Mouse (Mus musculus) megakaryocyte-erythroid progenitor cell, adult 5-6 weeks (primary cell): ENCODE data around the gene Dpy19l3. TPM values are rescaled to one million over a fixed set of nuclear protein-coding genes. Genes with fewer than 3 reads are reported as not detected.

ENCODE experiments used
- ATAC-seq: replicated peaks from 2 replicates; pipeline ENCODE4 v1.8.0; 2016; ENCODE audit warnings: mild to moderate bottlenecking, inconsistent platforms; ENCODE audit not compliant: severe bottlenecking, poor library complexity, low FRiP score, low TSS enrichment
- total RNA-seq, 2 experiments: library from RNA; stranded (forward) in 1 of 2; stranded (reverse) in 1 of 2; fragments of 200-1000, 215-1000 nt in 1 of 2; fragments of >200 nt in 1 of 2; fragmentation: Nextera tagmentation in 1 of 2; gene quantifications; 2 replicates each; pipeline ENCODE4 v1.2.3; 2014 to 2017

Gene Dpy19l3
- total RNA-seq, 2 experiments from 2014 or later = 8.1 to 15.0 TPM

DNA sequence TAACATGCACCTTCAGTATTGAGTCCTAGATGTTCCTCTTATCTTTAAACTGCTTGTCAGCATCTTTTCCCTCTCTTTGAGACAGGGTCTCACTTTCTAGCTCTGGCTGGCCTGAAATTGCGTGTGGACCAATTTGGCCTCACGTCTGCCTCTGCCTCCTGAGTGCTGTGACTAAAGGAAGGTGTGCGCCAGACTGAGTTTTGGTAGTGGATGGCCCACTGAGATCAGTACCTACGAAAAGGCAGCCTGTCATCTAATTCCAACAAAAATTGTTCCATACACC lies 573 bp upstream of the Dpy19l3 start:
- no peak for ATAC-seq

DNA sequence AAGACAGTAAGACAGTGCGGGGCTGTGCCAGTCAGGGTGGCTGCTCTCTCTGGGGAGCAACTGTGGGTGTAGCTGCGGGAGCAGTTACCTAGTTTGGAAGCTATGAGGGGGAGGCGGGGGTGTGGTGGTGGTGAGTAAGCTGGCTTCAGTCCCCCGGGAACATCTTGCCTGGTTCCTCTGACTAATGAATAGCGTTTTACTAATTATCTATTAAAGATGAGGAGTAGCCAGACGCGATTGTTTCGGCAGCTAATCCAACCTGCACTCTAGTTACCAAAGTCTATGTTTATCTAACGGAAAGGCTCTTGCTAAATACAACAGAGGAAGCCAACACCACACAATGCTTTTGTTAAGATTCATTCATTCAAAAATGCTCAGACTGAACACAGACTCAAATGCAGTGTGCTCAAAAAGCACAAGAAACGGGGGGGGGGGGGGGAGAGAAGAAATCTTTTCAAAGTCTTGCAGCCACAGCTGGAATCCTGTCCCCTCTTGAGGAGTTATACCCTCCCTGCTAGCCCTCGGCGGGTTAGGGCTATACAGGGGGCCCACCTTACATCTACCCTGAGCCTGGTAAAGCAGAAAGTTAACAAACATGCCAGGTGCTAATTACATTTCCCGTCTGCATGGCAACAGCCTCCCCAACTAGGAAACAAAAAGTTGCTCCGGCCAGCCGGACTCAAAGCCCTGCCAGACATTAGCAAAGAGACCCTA lies 778 bp downstream of the Dpy19l3 start:
- ATAC-seq = no peak

DNA sequence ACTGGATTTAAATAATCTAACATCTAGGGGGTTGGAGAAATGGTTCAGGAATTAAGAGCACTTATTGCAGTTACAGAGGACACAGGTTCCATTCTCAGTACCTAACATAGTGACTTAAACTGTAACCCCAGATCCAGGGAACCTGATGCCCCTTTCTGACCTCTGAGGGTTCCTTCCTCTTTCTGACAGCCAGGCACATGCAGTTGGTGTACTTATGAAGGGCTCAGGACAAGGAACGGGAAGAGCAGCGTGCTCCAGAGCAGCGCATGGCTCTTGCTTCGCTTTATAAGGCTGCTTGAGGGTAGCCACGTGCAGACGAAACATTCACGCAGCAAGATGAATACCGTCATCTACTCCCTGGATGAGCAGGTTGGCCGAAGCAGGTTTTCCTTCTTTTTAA lies 3.4 kb downstream of the Dpy19l3 start:
- ATAC-seq = no peak

DNA sequence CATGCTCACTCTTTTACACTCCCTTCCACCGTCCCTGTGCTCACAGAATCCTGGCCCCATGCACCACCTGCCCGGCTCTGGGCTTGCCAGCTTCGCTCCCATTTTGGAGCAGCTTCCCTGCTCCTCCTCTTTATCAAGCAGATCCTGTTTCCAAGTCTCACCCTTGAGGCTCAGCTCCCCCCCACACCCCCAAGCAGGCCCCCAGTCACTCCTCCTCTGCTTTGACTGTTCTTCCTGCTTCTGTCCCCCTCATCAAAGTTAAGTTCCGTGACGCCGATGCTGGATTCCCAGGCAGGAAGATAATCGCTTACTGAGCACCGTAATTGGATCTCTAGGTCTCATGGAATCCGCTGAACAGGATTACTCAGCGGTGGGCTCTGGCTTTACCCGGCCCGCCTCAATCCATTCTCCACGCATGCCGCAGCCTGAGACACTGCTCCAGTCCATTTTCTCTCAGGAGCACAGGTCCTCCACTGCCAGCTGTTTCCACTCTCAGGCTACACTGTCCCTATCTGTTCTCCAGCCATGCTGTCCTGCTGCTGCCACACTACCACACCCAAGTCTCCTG lies 6.8 kb downstream of the Dpy19l3 start:
- no peak for ATAC-seq

DNA sequence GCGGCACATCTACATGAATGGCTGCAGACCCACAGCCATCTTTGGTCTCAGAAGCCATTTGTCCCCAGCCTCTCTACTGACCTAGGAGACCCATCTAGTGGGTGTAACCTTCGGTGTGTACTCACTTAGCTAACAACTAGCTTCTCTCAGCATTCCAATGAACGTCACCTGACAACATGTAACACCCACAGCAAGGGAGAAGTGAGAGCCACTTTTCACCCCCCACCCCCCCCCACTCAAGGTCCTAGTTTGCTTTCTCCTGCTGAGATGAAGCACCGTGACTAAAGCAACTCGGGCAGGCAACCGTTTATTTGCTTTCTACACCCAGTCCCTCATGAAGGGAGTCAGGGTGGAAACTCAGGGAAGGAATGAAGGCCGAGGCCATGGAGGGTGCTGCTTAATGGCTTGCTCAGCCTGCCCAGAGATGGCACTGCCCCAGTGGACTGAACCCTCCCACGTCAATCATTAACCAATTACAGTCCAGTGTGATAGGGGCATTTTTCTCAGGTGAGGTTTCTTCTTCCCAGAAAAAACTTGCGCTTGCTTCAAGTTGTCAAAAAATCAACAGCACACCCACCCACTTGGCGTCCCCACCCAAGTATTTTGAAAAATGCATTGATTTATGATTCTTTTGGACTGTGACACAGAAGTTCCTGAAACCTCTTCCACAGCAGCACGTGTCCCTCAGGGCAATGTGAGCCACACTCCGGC lies 7.4 kb downstream of the Dpy19l3 start:
- no peak for ATAC-seq

DNA sequence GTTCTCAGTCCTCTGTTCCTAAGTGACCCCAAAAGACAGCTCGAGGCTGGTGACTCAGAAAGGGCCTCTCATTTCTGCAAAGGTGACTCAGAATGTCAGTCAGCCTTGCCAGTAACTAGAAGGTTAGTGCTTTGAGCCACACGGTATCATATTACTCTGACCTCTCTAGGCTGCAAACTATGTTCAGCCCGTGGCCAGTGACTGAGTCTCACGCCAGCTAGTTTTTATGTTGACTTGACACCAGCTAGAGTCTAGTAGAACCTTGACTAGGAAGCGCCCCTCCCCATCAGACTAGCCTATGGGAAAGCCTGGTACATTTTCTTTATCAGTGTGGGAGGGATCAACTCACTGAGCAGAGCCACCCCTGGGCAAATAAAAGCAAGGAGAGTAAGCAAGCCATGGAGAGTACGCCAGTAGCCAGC lies 9.0 kb downstream of the Dpy19l3 start:
- ATAC-seq = no peak

DNA sequence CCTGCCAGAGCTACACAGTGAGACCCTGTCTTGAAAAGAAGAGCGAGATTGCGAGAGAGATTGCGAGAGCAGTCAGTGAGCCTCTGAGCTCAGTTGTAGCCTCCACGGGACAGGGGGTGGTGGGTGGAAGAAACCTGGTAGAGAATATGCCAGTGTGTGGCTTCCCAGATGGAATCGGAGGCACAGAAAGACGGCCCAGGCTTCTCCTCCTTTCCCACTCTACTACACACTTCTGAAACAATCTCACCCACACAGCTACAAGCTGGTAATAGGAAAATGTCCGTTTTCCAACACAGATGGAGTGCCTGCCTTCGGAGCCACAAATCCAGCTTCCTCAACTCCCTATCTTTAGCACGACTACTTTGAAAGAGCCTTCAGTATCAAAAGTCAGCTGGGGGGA lies 9.5 kb downstream of the Dpy19l3 start:
- no peak for ATAC-seq

DNA sequence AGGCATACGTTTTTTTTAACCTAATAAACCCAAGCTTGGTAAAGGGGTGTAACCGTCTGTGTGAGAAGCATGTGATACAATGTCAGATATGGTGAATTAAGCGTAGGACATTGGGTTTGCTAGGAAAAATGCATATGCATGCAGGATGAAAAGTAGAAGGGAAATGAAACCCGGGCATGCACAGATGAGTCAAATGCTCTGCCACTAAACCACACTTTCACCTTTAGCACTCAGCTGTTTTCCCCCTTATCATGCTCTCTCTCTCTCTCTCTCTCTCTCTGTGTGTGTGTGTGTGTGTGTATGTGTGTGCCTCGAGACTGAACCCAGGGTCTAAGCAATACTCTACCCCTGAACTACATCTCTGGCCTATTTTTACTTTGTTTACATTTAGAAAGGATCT lies 11.9 kb downstream of the Dpy19l3 start:
- no peak for ATAC-seq

DNA sequence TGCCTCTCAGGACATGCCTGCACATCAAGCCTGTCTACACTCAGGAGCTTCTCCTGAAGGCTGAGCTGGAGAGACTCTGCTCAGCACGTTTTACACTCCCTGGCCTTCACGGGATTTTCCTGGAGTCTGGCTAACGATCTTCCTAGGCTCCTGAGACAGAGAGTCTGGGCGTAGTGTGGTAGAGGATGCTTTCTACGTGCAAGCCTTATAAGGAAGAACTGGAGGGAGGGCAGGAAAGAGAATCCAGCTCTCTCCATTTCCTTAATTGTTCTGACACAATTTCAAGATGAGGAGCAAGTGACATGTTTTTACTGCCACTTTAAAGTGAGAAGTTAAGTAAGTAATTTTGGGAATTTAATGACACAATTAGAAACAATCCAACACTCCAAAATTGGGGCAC lies 12.4 kb downstream of the Dpy19l3 start:
- no peak for ATAC-seq

DNA sequence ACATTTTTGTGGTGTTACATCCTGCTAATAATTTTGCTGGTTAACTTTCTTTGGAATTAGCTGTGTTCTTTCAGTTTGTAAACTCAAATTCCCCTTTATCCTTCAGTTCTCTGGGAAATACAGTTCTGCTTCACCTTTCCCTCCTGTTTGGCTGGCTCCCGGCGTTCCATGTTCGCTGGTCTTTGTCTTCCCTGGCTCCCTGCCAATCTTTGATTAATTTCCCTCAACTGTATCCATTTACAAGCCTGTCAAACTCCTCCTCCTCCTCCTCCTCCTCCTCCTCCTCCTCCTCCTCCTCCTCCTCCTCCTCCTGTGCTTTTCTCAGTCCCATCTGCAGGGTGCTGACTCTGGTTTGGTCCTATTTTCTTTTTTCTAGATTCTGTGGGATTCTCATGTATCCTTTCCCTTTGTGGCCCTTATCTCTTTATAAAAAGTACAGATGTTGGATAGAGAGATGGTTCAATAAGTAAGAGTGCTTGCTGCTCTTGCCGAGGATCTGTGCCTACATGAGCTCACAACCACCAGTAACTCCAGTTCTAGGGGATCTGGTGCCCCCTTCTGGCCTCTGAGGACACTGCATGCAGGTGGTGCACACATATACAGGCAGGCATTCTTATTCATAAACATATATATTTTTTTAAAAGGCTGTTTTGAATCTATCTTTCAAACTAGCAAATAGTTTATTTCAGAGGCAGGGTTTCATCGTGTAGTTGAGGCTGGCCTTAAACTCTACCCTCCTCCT lies 13.6 kb downstream of the Dpy19l3 start:
- ATAC-seq = 0 out of 2 replicates have a peak, but pooled peaks have one; percentile 57

DNA sequence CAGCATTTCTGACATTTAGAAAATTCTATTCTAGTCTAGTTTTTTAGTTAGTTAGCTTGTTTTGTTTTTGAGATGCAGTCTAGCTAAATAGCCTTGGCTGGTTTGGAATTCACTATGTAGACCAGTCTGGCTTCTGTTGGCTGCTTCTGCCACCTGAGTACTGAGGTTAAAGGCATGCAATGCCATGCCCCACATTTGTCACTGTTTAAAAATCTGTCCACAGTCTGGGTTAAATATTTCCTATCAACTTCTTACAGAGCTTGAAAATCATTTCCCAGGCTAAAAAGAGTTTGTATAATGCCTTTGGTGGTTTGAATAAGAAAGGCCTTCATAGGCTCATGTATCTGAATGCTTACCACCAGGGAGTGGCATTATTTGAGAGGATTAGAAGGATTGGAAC lies 15.4 kb downstream of the Dpy19l3 start:
- ATAC-seq = no peak

DNA sequence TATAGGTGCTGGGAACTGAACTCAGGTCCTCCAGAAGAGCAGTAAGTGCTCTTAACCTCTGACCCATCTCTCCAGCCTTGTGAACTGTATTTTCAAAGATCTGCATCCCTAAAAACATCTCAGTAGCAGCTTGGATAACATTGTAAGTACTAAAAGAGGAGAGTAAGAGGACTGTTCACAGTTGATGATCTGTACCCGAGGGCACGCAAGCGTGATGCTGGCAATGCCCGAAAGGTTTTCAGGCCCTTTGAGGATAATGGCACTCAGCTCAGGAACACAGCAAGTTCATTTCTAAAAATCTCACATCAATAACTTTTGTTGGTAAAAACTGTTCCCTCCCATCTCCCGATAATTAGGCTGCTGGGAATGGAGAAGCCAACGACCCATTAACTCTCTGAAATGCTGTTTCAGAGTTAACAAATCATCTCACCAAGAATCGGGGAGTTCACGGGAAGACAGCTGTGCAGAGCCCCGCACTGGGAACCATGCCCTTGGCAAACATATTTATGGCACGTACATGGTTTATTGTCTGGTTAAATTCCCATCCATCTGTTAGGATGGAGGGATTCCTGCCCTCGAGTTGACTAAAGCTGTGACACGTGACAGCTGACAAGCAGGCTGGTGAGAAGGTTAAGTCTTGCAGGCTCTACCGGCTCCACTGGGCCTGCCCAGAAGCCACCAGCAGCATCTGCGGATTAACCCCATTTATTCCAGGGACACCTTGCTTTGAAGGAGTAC lies 20.8 kb downstream of the Dpy19l3 start:
- no peak for ATAC-seq

DNA sequence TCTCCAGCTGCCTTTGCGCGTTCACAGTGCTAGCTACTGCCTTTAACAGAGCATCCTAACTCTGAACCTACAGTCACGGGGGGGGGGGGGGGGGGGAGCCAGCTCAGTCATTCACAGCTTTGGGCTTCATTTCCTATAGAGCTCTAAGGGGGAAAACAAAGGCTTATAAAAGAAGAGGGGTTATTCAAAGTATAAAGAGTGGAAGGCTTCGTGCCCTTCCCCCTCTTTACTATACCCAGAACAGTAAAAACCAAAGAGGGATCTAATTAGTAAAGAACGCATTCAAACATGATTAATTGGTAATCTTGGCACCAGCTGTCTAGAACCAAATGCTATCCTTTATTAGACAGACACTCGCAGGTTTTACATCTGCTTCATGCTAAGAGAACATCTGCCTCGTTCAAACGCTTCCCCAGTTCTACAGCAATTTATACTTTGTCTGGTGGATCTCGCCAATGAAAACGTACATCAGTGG lies 21.6 kb downstream of the Dpy19l3 start:
- no peak for ATAC-seq

DNA sequence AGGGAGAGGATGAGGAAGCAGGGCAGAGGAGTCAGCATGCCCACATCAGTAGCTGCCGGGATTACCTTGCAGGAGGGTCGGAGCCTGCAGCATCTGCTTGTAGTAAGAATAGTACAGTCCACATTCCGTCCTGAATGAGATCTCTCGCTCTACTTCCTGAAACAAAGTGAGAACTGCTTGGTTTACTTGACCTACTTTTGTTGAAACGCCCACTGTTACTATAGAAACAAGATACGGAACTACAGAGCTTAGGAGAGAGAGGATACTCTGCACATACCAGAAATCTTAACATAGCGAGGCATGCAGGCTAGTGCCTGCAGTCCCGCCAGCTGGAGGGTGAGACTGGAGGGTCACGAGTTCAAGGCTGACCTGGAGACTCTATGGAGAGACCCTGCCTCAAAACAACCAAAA lies 24.6 kb downstream of the Dpy19l3 start:
- no peak for ATAC-seq

DNA sequence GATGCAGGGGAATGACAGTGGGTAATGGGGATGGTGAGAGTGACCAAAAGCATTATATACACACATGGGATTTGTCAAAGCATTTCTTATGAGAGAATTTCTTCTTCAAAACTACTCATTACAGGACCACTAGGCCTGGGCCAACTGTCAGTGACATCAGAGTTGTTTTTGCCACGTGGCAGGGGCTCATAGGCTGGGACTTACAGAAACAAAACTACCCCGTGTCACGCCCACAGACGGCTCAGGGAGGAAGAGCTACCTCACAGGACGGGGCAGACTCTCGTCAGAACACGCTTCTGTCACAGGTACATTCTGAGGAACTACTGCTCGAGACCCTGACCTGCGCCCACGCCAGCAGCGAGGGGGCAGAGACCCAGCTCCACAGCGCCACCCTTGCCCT lies 25.9 kb downstream of the Dpy19l3 start:
- ATAC-seq = no peak

DNA sequence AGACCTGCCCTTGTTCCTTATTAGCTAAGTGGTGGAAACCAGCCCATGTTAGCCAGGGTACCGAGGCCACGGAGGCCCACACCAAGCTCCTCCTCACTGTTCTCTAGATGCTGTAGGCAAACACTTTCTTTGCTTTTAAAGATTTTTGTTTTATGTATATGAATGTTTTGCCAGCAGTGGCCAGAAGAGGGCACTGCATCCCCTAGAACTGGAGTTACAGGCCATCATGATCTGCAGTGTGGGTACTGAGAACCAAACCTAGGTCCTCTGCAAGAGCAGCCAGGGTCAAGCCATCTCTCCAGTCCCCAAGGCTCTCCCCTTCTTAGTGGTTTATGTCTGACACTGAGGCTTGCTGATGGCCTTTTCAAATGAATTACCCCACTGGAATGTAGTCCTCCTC lies 31.2 kb downstream of the Dpy19l3 start:
- no peak for ATAC-seq

DNA sequence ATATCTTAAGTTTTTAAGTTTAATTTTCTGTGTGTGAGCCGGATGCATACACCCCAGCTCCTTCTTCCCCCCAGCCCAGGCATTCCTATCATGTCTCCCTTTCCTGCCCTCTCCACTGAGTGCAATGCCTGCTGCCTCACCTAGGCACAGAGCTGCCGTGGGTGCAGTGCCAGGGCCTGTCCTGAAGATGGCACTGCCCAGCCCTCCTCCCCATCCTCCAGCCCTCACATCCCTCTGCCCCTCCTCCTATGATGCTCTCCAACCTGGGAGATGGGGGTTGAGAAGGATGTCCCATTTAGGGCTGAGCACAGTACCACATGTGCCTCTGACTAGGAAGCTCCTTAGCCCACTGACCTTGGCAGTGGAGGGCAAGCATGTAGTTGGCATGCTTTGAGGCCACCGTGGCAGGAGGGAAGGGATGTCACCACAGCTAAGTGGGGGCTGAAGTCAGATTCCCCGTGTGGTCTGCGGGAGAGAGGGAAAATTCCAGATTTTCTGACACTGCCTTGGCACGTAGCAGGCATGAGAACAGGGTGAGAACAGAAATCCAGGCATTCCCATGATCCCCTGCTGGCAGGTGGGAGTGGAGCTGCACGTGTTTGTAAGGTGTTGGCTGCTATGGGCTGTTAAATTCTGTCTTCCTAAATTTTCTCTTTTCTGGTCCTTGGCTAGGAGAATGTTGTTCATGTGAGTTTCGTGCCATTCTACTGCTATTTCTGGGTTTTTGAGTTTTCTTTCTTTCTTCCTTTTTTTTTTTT lies 35.7 kb downstream of the Dpy19l3 start:
- ATAC-seq = peak; percentile 90

DNA sequence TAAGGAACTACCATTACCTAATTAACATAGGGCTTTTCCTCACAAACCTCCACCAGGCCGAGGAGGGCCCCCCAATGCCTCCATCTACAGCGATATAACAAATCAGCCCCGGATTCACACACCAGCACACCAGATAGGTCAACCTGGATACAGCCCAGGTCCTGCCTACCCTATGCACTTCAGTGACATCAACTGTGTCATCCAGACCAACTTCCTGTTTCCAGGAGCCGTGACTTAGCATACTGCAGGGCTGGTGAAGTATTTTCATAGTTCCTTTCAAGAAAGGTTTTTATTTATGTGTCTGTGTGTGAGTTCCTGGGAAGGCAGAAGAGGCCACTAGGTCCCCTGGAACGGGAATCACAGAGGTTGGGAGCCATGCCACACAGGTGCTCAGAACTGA lies 43.9 kb downstream of the Dpy19l3 start:
- ATAC-seq = no peak

DNA sequence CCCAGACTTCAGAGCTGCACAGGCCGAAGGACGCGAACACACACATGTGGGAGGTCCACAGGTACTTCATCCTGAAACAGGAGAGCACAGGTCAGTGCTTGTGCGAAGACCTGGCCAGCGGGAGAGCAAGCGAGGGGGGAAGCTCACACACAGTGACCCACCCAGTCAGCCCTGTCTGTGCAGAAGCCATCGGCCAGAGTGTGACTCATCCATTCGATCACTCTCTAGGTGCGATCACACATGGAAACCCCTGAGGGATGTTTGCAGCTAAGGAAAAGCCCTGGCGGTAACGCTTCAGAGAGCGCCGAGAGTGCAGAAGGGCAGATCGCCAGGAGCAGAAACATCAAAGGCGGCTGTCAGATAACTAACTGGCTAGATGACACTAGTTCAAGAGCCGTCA lies 46.2 kb downstream of the Dpy19l3 start:
- no peak for ATAC-seq
